Mouse (Mus musculus) lung, postnatal 0 days (tissue): ENCODE measurements around the gene Slc16a7. TPM values are rescaled to one million over a fixed set of nuclear protein-coding genes. Genes with fewer than 3 reads are reported as not detected.
A peak's percentile ranks its signal among the peaks of the same experiment; 100 is the strongest.

Experiments
- ATAC-seq: fragments of 200-750 bp; cut with Nextera tagmentation; 2 replicates; pipeline ENCODE4 v1.8.0; 2017; ENCODE audit warnings: moderate library complexity
- DNase-seq: peaks from one replicate; pipeline ENCODE4 v3.0.0-alpha.2; 2016; ENCODE audit warnings: low spot score
- H3K27ac ChIP-seq: fragments of 300-500 bp; sonication (generic); 2 replicates; pipeline ENCODE4 v1.5.1; 2014; ENCODE audit warnings: antibody characterized with exemption, mild to moderate bottlenecking, low read length, mixed read lengths
- H3K27me3 ChIP-seq: fragments of 300-500 bp; sonication (generic); replicated peaks from 2 replicates; pipeline ENCODE4 v1.6.1; 2014; ENCODE audit warnings: low read length, mixed read lengths; ENCODE audit not compliant: insufficient read depth
- H3K36me3 ChIP-seq: fragments of 300-500 bp; sonication (generic); 2 replicates; pipeline ENCODE4 v1.6.1; 2014; ENCODE audit warnings: low read length, mixed read lengths; ENCODE audit not compliant: insufficient read depth
- H3K4me1 ChIP-seq: fragments of 300-500 bp; sonication (generic); 2 replicates; pipeline ENCODE4 v1.6.1; 2014; ENCODE audit warnings: antibody characterized with exemption, low read depth, low read length, mixed read lengths; ENCODE audit not compliant: insufficient read depth
- H3K4me2 ChIP-seq: fragments of 300-500 bp; sonication (generic); replicated peaks from 2 replicates; pipeline ENCODE4 v1.6.1; 2014; ENCODE audit warnings: low read depth, mild to moderate bottlenecking, low read length, moderate library complexity, mixed read lengths
- H3K4me3 ChIP-seq: fragments of 300-500 bp; sonication (generic); 2 replicates; pipeline ENCODE4 v1.5.1; 2014; ENCODE audit warnings: low read depth, low read length
- H3K9ac ChIP-seq: fragments of 300-500 bp; sonication (generic); replicated peaks from 2 replicates; pipeline ENCODE4 v1.6.1; 2014; ENCODE audit warnings: low read depth, mild to moderate bottlenecking
- H3K9me3 ChIP-seq: fragments of 300-500 bp; sonication (generic); 2 replicates; pipeline ENCODE4 v1.6.1; 2016; ENCODE audit warnings: low read length, mixed read lengths
- CTCF ChIP-seq: IDR thresholded peaks from 2 replicates; pipeline ENCODE4 v1.5.1; 2016; ENCODE audit warnings: antibody characterized with exemption, mild to moderate bottlenecking
- EP300 ChIP-seq: IDR thresholded peaks from 2 replicates; pipeline ENCODE4 v1.6.1; 2016; ENCODE audit warnings: antibody characterized with exemption, mild to moderate bottlenecking, control low read depth
- WGBS: fragments of 180-500 bp; shearing (Covaris S2); extraction: QIAGEN DNeasy Blood & Tissue Kit; methylation state at CpG from one replicate; pipeline ENCODE4 v1.1.7; 2014; 5-methylcytosine and 5-hydroxymethylcytosine counted together
- polyA plus RNA-seq: library from polyadenylated mRNA; unstranded; fragments of >200 nt; fragmentation: Nextera tagmentation; extraction: Ambion mirVana; gene quantifications from 2 replicates; pipeline ENCODE4 v1.2.1, GENCODE M21; 2015

Slc16a7 gene
- polyA plus RNA-seq, 1 experiment from 2014 or later, result 6.1 TPM

- 51% methylated on average over 5 of the region's 5 CpGs for WGBS
- Histone ChIP-seq H3K27me3 (no peaks in the 10 kb centered on the region), H3K4me2 (no peak overlapping the region), H3K4me1 (no peaks in the 10 kb centered on the region), H3K9ac (no peak overlapping the region), H3K27ac (no peak overlapping the region), H3K9me3 (no peaks in the 10 kb centered on the region), H3K4me3 (no peak overlapping the region), H3K36me3 (no peaks in the 10 kb centered on the region)
- ATAC-seq (peak; percentile 58), DNase-seq (peak; percentile 81)
- TF ChIP-seq CTCF (no peak), EP300 (peak; percentile 37; the same call in 1 of the 2 replicates)
These were observed 13.7 kb downstream of the Slc16a7 start for GRCm38 (mm10) chr10:125375526-125375925.

GRCm38 (mm10) chr10:125372666-125373065, 16.6 kb downstream of the Slc16a7 start:
- 93% methylated on average over 13 of the region's 13 CpGs for WGBS
- no peaks in the 10 kb centered on the region for H3K4me1 ChIP-seq
- ATAC-seq (no peak), DNase-seq (no peak)
- H3K4me3 ChIP-seq, result no peak overlapping the region
- no peaks in the 10 kb centered on the region for H3K36me3 ChIP-seq
- no peaks in the 10 kb centered on the region for H3K9me3 ChIP-seq
- H3K27ac ChIP-seq, result no peak overlapping the region
- TF ChIP-seq CTCF (no peak), EP300 (no peak)
- H3K4me2 ChIP-seq, result no peak overlapping the region
- H3K27me3 ChIP-seq, result no peaks in the 10 kb centered on the region
- no peak overlapping the region for H3K9ac ChIP-seq

- WGBS, result 60% methylated on average over 11 of the region's 11 CpGs
- DNase-seq (no peak), ATAC-seq (no peak)
- Histone ChIP-seq H3K27me3 (no peaks in the 10 kb centered on the region), H3K36me3 (no peaks in the 10 kb centered on the region), H3K4me2 (no peak overlapping the region), H3K4me1 (no peaks in the 10 kb centered on the region), H3K27ac (no peak overlapping the region), H3K4me3 (no peak overlapping the region), H3K9ac (no peak overlapping the region), H3K9me3 (no peaks in the 10 kb centered on the region)
- TF ChIP-seq EP300 (no peak), CTCF (no peak)
These were observed 17.8 kb downstream of the Slc16a7 start for GRCm38 (mm10) chr10:125371451-125371850.

- no peaks in the 10 kb centered on the region for H3K4me1 ChIP-seq
- TF ChIP-seq CTCF (no peak), EP300 (no peak)
- 47% methylated on average over 8 of the region's 8 CpGs for WGBS
- no peaks in the 10 kb centered on the region for H3K36me3 ChIP-seq
- H3K9me3 ChIP-seq, result no peaks in the 10 kb centered on the region
- H3K9ac ChIP-seq, result no peak overlapping the region
- no peak overlapping the region; the same call in 1 of the 2 replicates for H3K4me2 ChIP-seq
- H3K4me3 ChIP-seq, result no peak overlapping the region
- no peaks in the 10 kb centered on the region for H3K27me3 ChIP-seq
- DNase-seq (no peak), ATAC-seq (peak; percentile 44; the same call in 1 of the 2 replicates)
- H3K27ac ChIP-seq, result no peak overlapping the region
These were observed 19.1 kb downstream of the Slc16a7 start for GRCm38 (mm10) chr10:125370037-125370610.

GRCm38 (mm10) chr10:125358479-125358878, 30.8 kb downstream of the Slc16a7 start:
- no peak overlapping the region for H3K4me3 ChIP-seq
- no peaks in the 10 kb centered on the region for H3K36me3 ChIP-seq
- no peak for DNase-seq
- TF ChIP-seq EP300 (no peak), CTCF (no peak)
- no peak overlapping the region for H3K9ac ChIP-seq
- no peaks in the 10 kb centered on the region for H3K27me3 ChIP-seq
- no peak overlapping the region for H3K27ac ChIP-seq
- no peaks in the 10 kb centered on the region for H3K4me1 ChIP-seq
- H3K9me3 ChIP-seq, result no peaks in the 10 kb centered on the region
- ATAC-seq, result no peak
- no peak overlapping the region for H3K4me2 ChIP-seq
- 74% methylated on average over 7 of the region's 7 CpGs for WGBS

GRCm38 (mm10) chr10:125352805-125353204, 36.5 kb downstream of the Slc16a7 start:
- H3K4me2 ChIP-seq, result no peak overlapping the region
- no peak overlapping the region for H3K27ac ChIP-seq
- no peaks in the 10 kb centered on the region for H3K9me3 ChIP-seq
- DNase-seq, result no peak
- TF ChIP-seq EP300, result no peak
- no peak for TF ChIP-seq CTCF
- no peak overlapping the region for H3K4me3 ChIP-seq
- no peaks in the 10 kb centered on the region for H3K4me1 ChIP-seq
- 67% methylated on average over 7 of the region's 7 CpGs for WGBS
- H3K36me3 ChIP-seq, result no peaks in the 10 kb centered on the region
- no peaks in the 10 kb centered on the region for H3K27me3 ChIP-seq
- H3K9ac ChIP-seq, result no peak overlapping the region
- ATAC-seq, result no peak

- WGBS, result 71% methylated on average over 3 of the region's 3 CpGs
- H3K36me3 ChIP-seq, result no peaks in the 10 kb centered on the region
- H3K27me3 ChIP-seq, result no peaks in the 10 kb centered on the region
- H3K27ac ChIP-seq, result no peak overlapping the region
- no peak for DNase-seq
- no peaks in the 10 kb centered on the region for H3K4me1 ChIP-seq
- no peak overlapping the region for H3K9ac ChIP-seq
- H3K4me2 ChIP-seq, result no peak overlapping the region
- H3K4me3 ChIP-seq, result no peak overlapping the region
- no peak for TF ChIP-seq EP300
- TF ChIP-seq CTCF, result no peak
- H3K9me3 ChIP-seq, result no peaks in the 10 kb centered on the region
- no peak for ATAC-seq
These were observed 41.1 kb downstream of the Slc16a7 start for GRCm38 (mm10) chr10:125348171-125348570.
